Mouse (Mus musculus) stomach, postnatal 0 days (tissue): ENCODE results near the gene Tmco5.

Source experiments
- CTCF ChIP-seq: IDR thresholded peaks from 2 replicates; pipeline ENCODE4 v1.5.1; 2016; ENCODE audit warnings: antibody characterized with exemption, low read depth, mild to moderate bottlenecking, moderate library complexity
- EP300 ChIP-seq: optimal IDR thresholded peaks from 2 replicates; pipeline ENCODE3; 2016; ENCODE audit warnings: antibody characterized with exemption

DNA sequence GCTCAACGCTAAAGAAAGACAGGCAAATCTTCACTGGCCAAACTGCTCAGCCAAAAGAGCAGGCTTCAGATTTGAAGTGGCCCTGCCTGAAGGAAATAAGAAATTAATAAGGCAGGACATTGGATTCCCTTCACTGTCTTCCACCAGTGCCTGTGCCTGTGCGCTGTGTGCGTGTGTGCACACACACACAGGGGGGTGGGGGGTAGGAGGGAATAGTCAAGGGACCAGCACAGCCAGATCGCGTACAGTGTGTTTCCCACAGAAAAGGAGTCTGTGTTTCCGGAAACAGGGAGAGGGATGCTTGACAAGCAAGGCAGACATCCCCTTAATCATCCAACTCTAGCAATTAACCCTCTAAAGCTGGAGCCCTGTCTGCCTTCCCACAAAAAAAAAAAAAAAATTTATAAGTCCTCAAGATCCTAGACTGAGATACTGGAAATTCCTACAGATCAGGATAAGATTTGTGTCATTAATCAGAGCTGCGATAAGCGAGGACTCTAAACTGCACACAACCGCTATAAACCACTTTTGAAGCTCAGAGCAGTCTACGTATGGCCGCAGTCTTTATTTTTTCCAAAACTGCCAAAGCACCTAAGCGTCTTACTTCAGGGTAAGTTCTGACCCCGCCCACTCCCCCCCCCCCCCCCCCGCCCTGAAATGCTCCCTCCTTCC, 15.0 kb downstream of the Tmco5 start:
- TF ChIP-seq CTCF (no peak), EP300 (no peak)
